Mouse (Mus musculus): Measurements from ENCODE around the gene Rgs7bp. TPM values are rescaled to one million over a fixed set of nuclear protein-coding genes. Genes with fewer than 3 reads are reported as not detected.

The Rgs7bp gene
- total and polyA plus RNA-seq, 3 experiments, result not detected

DNA sequence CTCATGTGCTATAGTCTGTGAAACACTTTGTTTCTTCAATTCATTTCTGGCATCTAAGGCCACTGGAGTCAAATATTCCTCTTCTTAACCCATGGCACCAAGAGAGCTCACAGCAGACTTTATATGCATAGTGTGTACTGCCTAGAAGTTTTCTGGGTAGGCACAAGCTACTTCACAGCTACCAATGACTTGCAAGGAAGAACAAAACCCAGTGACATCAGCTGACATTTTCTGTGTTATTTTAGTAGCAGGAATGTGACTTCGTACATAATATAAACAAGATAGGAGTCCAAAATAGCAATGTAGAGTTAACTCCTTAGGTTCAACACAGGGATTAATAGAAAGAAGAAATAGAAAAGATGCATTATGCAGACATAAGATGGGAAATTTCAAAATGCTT lies 76.6 kb downstream of the Rgs7bp start:
- no peak for DNase-seq (ENCODE audit: low read depth, low spot score)
- Histone ChIP-seq H3K9ac (ENCODE audit: control insufficient read depth, low read depth, low read length, poor library complexity, severe bottlenecking) (no peak overlapping the region), H3K27me3 (ENCODE audit: control insufficient read depth in 1 of 2, insufficient read depth in 2 of 2, low read length in 2 of 2) (no peaks in the 10 kb centered on the region), H3K36me3 (ENCODE audit: control insufficient read depth in 1 of 2, insufficient read depth in 2 of 2, low read length in 2 of 2) (no peaks in the 10 kb centered on the region), H3K79me2 (ENCODE audit: control insufficient read depth, insufficient read depth, low read length, poor library complexity) (no peaks in the 10 kb centered on the region), H3K27ac (ENCODE audit: control insufficient read depth, low read depth, low read length) (no peak overlapping the region), H3K4me1 (ENCODE audit: control insufficient read depth in 1 of 2, insufficient read depth in 2 of 2, low read length in 2 of 2) (no peaks in the 10 kb centered on the region), H3K4me3 (ENCODE audit: control insufficient read depth in 1 of 2, insufficient read depth in 1 of 2, low read depth in 2 of 2, low read length in 2 of 2) (no peak overlapping the region), H3K9me3 (replicated peaks; ENCODE audit: insufficient read depth, low read length) (no peaks in the 10 kb centered on the region)
- TF ChIP-seq MAZ (IDR thresholded peaks at IDR 0.05; ENCODE audit: low read depth, low read length) (no peak), ZC3H11A (IDR thresholded peaks at IDR 0.05; ENCODE audit: low read depth, low read length) (no peak), GATA1 (IDR thresholded peaks at IDR 0.05; ENCODE audit: low read depth, low read length) (no peak)

DNA sequence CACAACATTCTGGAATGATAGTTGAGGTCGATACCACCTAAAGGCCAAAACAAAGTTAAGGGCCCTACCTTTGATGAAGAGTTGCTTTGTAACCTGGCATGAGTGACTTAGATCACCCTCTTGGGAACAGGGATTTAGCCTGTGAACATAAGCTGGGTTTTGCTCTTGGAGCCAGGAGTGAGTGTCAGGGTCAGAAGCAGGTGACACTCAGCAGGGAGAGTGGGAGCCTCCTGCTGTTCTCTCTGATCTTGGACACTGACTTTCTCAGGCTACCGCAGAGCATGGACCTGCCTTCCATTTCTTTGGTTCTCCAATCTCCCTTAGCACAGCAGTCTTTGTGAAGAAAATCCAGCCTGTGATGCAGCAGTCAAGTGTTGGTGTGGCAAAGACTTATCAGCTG lies 87.2 kb downstream of the Rgs7bp start:
- Histone ChIP-seq H3K9me3 (replicated peaks; ENCODE audit: insufficient read depth, low read length) (no peaks in the 10 kb centered on the region), H3K4me1 (ENCODE audit: control insufficient read depth in 1 of 2, insufficient read depth in 2 of 2, low read length in 2 of 2) (no peaks in the 10 kb centered on the region), H3K27ac (ENCODE audit: control insufficient read depth, low read depth, low read length) (no peak overlapping the region), H3K79me2 (ENCODE audit: control insufficient read depth, insufficient read depth, low read length, poor library complexity) (no peaks in the 10 kb centered on the region), H3K27me3 (ENCODE audit: control insufficient read depth in 1 of 2, insufficient read depth in 2 of 2, low read length in 2 of 2) (peaks cover 0 to 1% of the 10 kb centered on the region in 2 experiments; a peak in 1 of 4 replicates), H3K9ac (ENCODE audit: control insufficient read depth, low read depth, low read length, poor library complexity, severe bottlenecking) (no peak overlapping the region), H3K36me3 (ENCODE audit: control insufficient read depth in 1 of 2, insufficient read depth in 2 of 2, low read length in 2 of 2) (no peaks in the 10 kb centered on the region), H3K4me3 (ENCODE audit: control insufficient read depth in 1 of 2, insufficient read depth in 1 of 2, low read depth in 2 of 2, low read length in 2 of 2) (no peak overlapping the region)
- no peak for DNase-seq (ENCODE audit: low read depth, low spot score)
- no peak for TF ChIP-seq TAL1 (IDR thresholded peaks at IDR 0.05; ENCODE audit: low read length)
- no peak for TF ChIP-seq ELF1 (IDR thresholded peaks at IDR 0.05; ENCODE audit: low read depth, low read length)
- TF ChIP-seq EP300 (IDR thresholded peaks at IDR 0.05; ENCODE audit: low read depth in 1 of 2, low read length in 2 of 2), result no peak
- no peak for TF ChIP-seq USF1 (IDR thresholded peaks at IDR 0.05; ENCODE audit: low read depth, low read length)
- TF ChIP-seq CTCF (IDR thresholded peaks at IDR 0.05 in 2 of 3, conservative IDR thresholded peaks at IDR 0.05 in 1 of 3; ENCODE audit: control insufficient read depth in 1 of 3, insufficient read depth in 1 of 3, low read depth in 2 of 3, low read length in 3 of 3, poor library complexity in 1 of 3, severe bottlenecking in 1 of 3), result no peak
- no peak for TF ChIP-seq POLR2A (IDR thresholded peaks at IDR 0.05; ENCODE audit: control insufficient read depth in 1 of 2, insufficient read depth in 1 of 2, low read depth in 1 of 2, low read length in 2 of 2, poor library complexity in 1 of 2)
- TF ChIP-seq HCFC1 (IDR thresholded peaks at IDR 0.05; ENCODE audit: low read depth, low read length), result no peak
- no peak for TF ChIP-seq KAT2A (conservative IDR thresholded peaks at IDR 0.05; ENCODE audit: low read depth, low read length)

DNA sequence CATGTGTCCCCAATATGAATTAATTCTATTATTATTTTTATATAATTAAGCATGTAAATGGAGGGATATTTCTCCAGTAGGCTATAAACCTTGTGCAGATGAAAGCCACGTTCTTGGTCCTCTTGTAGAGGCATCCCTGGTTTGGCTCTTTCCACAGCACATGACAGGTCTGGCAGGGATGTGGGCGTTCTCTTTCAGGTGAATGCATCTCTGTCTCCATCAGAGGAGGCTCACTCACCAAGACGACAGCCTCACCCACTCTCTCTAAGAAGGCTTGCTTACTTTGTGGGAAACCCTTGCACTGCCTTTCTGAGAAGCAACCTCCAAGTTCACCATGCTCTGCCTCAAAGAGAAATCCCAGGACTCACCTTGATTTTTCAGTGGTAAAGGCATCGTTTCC lies 91.0 kb downstream of the Rgs7bp start:
- Histone ChIP-seq H3K27ac (ENCODE audit: control insufficient read depth, low read depth, low read length) (no peak overlapping the region), H3K9me3 (replicated peaks; ENCODE audit: insufficient read depth, low read length) (no peaks in the 10 kb centered on the region), H3K79me2 (ENCODE audit: control insufficient read depth, insufficient read depth, low read length, poor library complexity) (no peaks in the 10 kb centered on the region), H3K4me1 (ENCODE audit: control insufficient read depth in 1 of 2, insufficient read depth in 2 of 2, low read length in 2 of 2) (no peaks in the 10 kb centered on the region), H3K36me3 (ENCODE audit: control insufficient read depth in 1 of 2, insufficient read depth in 2 of 2, low read length in 2 of 2) (no peaks in the 10 kb centered on the region), H3K4me3 (ENCODE audit: control insufficient read depth in 1 of 2, insufficient read depth in 1 of 2, low read depth in 2 of 2, low read length in 2 of 2) (no peak overlapping the region), H3K27me3 (ENCODE audit: control insufficient read depth in 1 of 2, insufficient read depth in 2 of 2, low read length in 2 of 2) (peaks cover 0 to 1% of the 10 kb centered on the region in 2 experiments; a peak in 1 of 4 replicates), H3K9ac (ENCODE audit: control insufficient read depth, low read depth, low read length, poor library complexity, severe bottlenecking) (no peak overlapping the region)
- no peak for DNase-seq (ENCODE audit: low read depth, low spot score)
- no peak for TF ChIP-seq RAD21 (IDR thresholded peaks at IDR 0.05; ENCODE audit: low read depth, low read length)
- no peak for TF ChIP-seq ZMIZ1 (IDR thresholded peaks at IDR 0.05; ENCODE audit: low read depth, low read length)
- no peak for TF ChIP-seq ETS1 (IDR thresholded peaks at IDR 0.05; ENCODE audit: low read depth, low read length)
- no peak for TF ChIP-seq SMC3 (IDR thresholded peaks at IDR 0.05; ENCODE audit: low read depth, low read length)
- TF ChIP-seq USF1 (IDR thresholded peaks at IDR 0.05; ENCODE audit: low read depth, low read length), result no peak
- TF ChIP-seq TCF12 (IDR thresholded peaks at IDR 0.05; ENCODE audit: low read depth, low read length), result no peak
- no peak for TF ChIP-seq MAFK (IDR thresholded peaks at IDR 0.05; ENCODE audit: borderline replicate concordance, low read depth, low read length)
- TF ChIP-seq ZNF384 (IDR thresholded peaks at IDR 0.05; ENCODE audit: low read depth, low read length), result no peak

Data from MEL (cell line).